Mouse (Mus musculus) embryonic fibroblast, embryonic 13.5 days (primary cell): ENCODE results near the gene Rxfp3. TPM values are rescaled to one million over a fixed set of nuclear protein-coding genes. Genes with fewer than 3 reads are reported as not detected.

ENCODE experiments used
- H3K27ac ChIP-seq: 2 replicates; pipeline ENCODE4 v1.5.1; 2012; ENCODE audit warnings: low read length, control low read depth, inconsistent platforms; ENCODE audit not compliant: insufficient read depth
- H3K4me1 ChIP-seq: 2 replicates; pipeline ENCODE4 v1.6.1; 2011; ENCODE audit warnings: low read length; ENCODE audit not compliant: control insufficient read depth, insufficient read depth
- H3K4me3 ChIP-seq: 2 replicates; pipeline ENCODE4 v1.5.1; 2011; ENCODE audit warnings: mild to moderate bottlenecking, control low read depth, low read length; ENCODE audit not compliant: insufficient read depth
- CTCF ChIP-seq: IDR thresholded peaks from 2 replicates; pipeline ENCODE4 v1.5.1; 2011; ENCODE audit warnings: mild to moderate bottlenecking, control low read depth, low read length, moderate library complexity, borderline replicate concordance; ENCODE audit not compliant: insufficient read depth
- POLR2A ChIP-seq: IDR thresholded peaks from 2 replicates; pipeline ENCODE4 v1.6.1; 2011; ENCODE audit warnings: low read depth, mild to moderate bottlenecking, control low read depth, low read length, moderate library complexity
- polyA plus RNA-seq: library from polyadenylated mRNA; stranded (reverse); fragments of >200 nt; gene quantifications from 2 replicates; pipeline ENCODE4 v1.2.4, GENCODE M21; 2011; ENCODE audit warnings: low read depth; ENCODE audit not compliant: missing spikeins, insufficient read length

Rxfp3 gene
- polyA plus RNA-seq, 1 experiment: 0.28 TPM

DNA sequence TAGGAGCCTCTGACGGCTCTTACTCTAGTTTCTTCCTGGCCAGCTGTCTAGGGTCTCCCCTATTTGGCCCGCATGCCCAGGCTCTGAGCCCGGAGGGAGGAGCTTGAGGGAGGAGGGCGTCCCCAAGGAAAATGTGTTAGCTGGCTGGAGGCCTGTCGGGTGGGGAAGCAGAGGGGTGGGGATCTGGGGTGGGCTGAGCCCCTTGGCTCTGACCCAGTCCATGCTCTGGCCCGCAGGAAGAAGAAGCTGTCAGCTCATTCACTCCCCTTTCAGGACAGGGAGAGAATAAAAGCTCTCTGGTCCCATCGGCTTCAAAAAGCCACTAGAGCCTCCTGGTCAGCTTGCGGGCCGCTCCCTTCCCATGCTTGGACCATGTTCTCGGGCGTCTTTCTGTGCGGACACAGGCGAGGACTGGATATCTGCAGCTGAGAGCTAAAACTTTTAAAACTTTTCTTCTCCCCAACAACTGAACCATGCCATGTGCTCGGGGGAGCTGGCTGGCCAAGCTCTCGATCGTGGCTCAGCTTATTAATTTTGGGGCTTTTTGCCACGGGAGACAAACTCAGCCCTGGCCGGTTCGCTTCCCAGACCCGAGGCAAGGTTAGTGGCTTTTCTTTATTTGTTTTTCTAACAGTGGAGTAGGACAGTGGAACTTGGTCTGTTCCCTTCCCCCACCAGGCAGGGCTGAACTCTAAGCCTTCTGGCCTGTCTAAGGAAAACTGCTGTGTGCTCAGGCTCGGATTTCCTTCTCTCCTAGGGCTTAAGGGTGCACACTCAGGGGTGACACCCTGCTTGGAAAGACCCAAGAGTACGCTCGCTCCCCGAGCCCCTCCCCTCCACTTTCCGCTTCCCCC lies 27.0 kb upstream of the Rxfp3 start, which contains the start of gene Adamts12:
Gene Adamts12, plus strand, starts transcription at position 233 of the 854 bp plus-strand sequence.
- H3K4me1 ChIP-seq: peaks cover 6% of the 10 kb centered on the region; the same call in 1 of the 2 replicates
- H3K27ac ChIP-seq: peak within 1 kb of the TSS; percentile 83
- H3K4me3 ChIP-seq: peak within 1 kb of the TSS; percentile 47
- TF ChIP-seq POLR2A (peak; percentile 67), CTCF (no peak)

GRCm38 (mm10) chr15:11064160-11064557 lies 26.4 kb upstream of the Rxfp3 start:
- Histone ChIP-seq H3K4me3 (no peak overlapping the region), H3K27ac (peak overlapping the region; percentile 52), H3K4me1 (peaks cover 6% of the 10 kb centered on the region; the same call in 1 of the 2 replicates)
- TF ChIP-seq POLR2A (no peak), CTCF (no peak)

DNA sequence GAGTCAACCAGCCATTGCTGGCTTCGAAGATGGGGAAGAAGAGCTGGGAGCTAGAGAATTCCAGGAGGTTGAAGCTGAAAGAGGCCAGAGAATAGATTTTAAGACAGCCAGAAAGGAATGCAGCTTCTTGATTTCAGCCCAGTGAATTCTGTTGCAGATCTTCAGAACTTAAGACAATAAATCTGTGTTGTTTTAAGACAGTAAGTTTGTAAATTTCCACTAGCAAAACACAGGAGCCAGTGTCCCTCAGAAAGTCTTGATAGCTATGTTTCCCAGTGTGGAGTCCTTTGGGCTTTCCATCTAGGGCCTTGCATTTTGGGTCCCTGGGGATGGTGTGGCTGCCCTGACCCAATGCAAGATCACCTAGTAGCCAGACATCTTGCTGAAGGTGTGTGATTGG lies 25.1 kb upstream of the Rxfp3 start:
- no peak overlapping the region for H3K27ac ChIP-seq
- TF ChIP-seq POLR2A (no peak), CTCF (no peak)
- no peak overlapping the region for H3K4me3 ChIP-seq
- H3K4me1 ChIP-seq: peaks cover 6% of the 10 kb centered on the region; the same call in 1 of the 2 replicates

DNA sequence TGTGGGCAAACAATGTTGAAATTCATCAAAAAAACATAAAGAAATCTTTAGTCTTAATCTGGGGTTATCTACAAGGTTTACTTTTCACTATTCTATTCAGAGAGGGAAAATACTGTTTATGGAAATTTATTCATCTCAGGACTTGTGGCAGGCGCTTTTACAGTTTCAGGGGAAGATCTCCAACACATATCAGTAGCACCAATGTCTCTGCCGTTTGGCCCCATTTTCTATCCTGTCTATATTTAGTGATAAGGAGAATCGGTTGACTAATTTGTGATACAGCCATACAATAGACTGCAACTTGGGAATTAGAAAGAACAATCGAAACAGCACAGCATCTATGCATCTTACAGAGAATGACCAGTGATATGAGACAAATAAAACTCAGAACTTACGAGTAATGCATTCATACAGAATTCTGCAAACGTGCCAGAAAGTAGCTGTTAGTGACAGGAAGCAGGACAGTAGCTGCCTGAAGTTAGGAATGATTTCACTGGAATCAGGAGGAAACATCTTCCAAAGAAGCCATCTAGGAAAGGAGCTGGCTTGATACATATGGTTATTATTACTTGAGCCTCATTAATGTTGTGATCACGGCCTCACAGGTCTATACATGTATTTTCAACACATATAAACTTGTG lies 16.8 kb upstream of the Rxfp3 start:
- H3K4me1 ChIP-seq: no peaks in the 10 kb centered on the region; the same call in 1 of the 2 replicates
- TF ChIP-seq POLR2A (no peak), CTCF (no peak)
- H3K27ac ChIP-seq: no peak overlapping the region
- H3K4me3 ChIP-seq: no peak overlapping the region

DNA sequence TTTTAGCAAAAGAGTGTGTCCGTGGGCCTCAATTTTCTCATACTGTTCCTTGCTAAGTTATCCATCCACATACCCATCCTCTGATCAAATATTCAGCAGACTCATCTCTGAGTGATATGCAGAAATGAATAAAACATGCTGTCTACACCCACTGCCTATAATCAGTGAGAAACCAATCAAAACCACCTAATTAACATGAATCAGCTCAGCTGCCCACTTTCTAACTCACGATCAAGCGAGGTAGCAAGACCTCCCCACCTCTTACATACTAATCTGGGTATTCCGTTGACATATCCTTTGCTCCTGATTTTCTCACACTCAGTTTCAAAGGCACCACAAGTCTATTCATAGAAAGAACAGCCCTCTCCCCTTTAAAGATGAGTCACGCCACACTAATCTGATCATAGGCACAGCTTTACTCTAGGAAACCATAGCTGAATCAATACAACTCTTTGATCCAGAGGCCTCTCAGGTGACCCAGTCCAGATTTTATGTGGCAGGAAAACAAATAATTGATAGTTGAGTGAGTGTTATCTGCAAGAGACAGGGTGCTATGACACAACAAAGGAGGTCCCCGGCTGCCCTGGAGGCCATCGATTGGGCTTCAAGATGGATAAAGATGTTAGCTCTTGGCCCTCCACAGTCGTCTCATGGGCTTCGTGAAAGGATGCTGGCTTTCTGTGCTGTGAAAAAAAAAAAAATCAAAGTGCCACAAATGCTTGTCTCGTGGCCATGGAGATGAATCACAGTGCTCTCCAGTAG lies 16.1 kb upstream of the Rxfp3 start:
- Histone ChIP-seq H3K4me3 (no peak overlapping the region), H3K4me1 (no peaks in the 10 kb centered on the region; the same call in 1 of the 2 replicates), H3K27ac (no peak overlapping the region)
- TF ChIP-seq CTCF: no peak
- TF ChIP-seq POLR2A: no peak

GRCm38 (mm10) chr15:11042828-11043227 lies 5.0 kb upstream of the Rxfp3 start:
- TF ChIP-seq POLR2A (no peak), CTCF (no peak)
- no peak overlapping the region for H3K4me3 ChIP-seq
- H3K27ac ChIP-seq: peak overlapping the region; percentile 67
- H3K4me1 ChIP-seq: peaks cover 5% of the 10 kb centered on the region

- TF ChIP-seq CTCF: no peak
- TF ChIP-seq POLR2A: no peak
- Histone ChIP-seq H3K4me3 (no peak overlapping the region), H3K27ac (no peak overlapping the region), H3K4me1 (peaks cover 5% of the 10 kb centered on the region)
Observed at GRCm38 (mm10) chr15:11041229-11041628, 3.4 kb upstream of the Rxfp3 start.

DNA sequence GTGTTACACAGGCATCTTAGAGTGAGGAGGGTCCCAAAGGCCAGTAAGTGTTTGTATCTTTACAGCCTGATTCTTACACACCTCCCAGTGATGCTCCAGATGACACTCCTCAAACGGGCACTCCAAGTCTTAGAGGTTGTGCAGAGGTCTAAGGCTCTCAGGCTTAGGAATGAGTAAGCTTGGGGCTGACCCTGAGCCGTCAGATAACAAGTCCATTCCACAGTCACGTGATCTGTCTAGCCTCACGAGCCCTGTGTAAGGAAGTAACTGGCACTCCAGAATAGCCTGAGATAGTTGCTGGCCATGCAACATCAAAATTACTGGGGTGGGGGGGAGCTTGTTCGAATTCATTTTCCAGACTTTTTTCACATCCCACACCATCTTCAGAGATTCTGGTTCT lies 2.3 kb upstream of the Rxfp3 start:
- Histone ChIP-seq H3K4me1 (peaks cover 5% of the 10 kb centered on the region), H3K4me3 (no peak overlapping the region), H3K27ac (no peak overlapping the region)
- no peak for TF ChIP-seq POLR2A
- no peak for TF ChIP-seq CTCF

- TF ChIP-seq POLR2A: no peak
- TF ChIP-seq CTCF: no peak
- Histone ChIP-seq H3K4me1 (peaks cover 5% of the 10 kb centered on the region), H3K4me3 (no peak overlapping the region), H3K27ac (no peak overlapping the region)
Observed at GRCm38 (mm10) chr15:11038476-11038875, 685 bp upstream of the Rxfp3 start.

- H3K27ac ChIP-seq: no peak overlapping the region
- peaks cover 2% of the 10 kb centered on the region; the same call in 1 of the 2 replicates for H3K4me1 ChIP-seq
- H3K4me3 ChIP-seq: no peak overlapping the region
- TF ChIP-seq POLR2A (no peak), CTCF (no peak)
Observed at GRCm38 (mm10) chr15:11037376-11037695, 455 bp downstream of the Rxfp3 start.
